Mouse (Mus musculus) megakaryocyte, embryonic 14.5 days (primary cell): ENCODE results near the gene Tubb2a.

Source experiments
- FLI1 ChIP-seq: IDR thresholded peaks from 2 replicates; pipeline ENCODE4 v1.6.1; 2012; ENCODE audit warnings: low read length, inconsistent platforms, mixed read lengths
- GATA1 ChIP-seq: IDR thresholded peaks from 3 replicates; pipeline ENCODE4 v1.6.1; 2012; ENCODE audit warnings: mixed read lengths, low read length, inconsistent platforms, borderline replicate concordance

DNA sequence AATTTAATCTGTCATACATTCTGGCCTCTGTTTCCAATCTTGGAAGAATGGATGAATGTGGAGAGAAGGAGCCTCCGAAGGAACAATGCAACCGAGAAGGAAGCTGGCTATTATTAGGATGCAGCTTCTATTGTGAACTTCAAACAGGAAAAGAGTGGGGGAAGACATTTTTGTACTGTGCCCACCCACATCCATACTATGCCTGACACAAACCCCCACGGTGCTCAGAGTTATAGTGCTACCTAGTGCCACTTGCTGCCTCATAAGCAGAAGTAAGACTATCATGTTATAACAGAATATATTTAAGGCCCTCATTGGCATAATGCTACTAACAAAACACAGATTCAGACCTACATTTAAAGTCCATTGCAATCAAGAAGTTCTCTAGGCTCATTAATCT lies 11.6 kb upstream of the Tubb2a start:
- TF ChIP-seq GATA1 (no peak), FLI1 (no peak)
